Mouse (Mus musculus): ENCODE data around the gene Wnt10a. TPM values are rescaled to one million over a fixed set of nuclear protein-coding genes. Genes with fewer than 3 reads are reported as not detected.
A peak's percentile ranks its signal among the peaks of the same experiment; 100 is the strongest.

Gene Wnt10a
- total RNA-seq, 2 experiments from 2014 or later: 1.9 to 2.0 TPM

- DNase-seq (ENCODE audit: low spot score in 2 of 2): peak in 1 of 2 experiments; percentile 49
Measured at GRCm38 (mm10) chr1:74784041-74784759, 7.1 kb upstream of the Wnt10a start.

GRCm38 (mm10) chr1:74787846-74788245 is 3.5 kb upstream of the Wnt10a start:
- DNase-seq (ENCODE audit: low spot score in 2 of 2): peak; percentile 78 to 90

GRCm38 (mm10) chr1:74788603-74789176 is 2.6 kb upstream of the Wnt10a start:
- DNase-seq (ENCODE audit: low spot score in 2 of 2): no peak

DNA sequence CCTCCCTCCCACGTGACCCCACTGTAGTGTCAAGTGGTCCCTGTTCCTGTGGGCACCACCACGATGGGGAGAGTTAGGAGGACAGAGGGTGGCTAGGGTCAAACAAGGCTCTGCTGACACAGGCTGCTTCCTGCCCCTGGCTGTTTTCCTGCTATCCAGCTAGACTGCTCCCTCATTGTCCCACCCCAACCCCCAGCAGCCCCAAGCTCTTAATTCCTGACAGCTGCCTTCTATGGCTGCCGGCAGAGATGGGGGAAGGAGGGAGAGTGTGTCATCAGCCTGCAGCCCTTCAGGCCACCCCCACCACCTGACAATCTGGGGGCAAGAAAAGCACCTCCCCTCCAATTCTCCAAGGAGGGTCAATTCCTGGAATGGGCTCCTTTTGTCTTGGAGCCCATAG is 1.2 kb upstream of the Wnt10a start:
- DNase-seq (ENCODE audit: low spot score in 2 of 2): no peak

DNA sequence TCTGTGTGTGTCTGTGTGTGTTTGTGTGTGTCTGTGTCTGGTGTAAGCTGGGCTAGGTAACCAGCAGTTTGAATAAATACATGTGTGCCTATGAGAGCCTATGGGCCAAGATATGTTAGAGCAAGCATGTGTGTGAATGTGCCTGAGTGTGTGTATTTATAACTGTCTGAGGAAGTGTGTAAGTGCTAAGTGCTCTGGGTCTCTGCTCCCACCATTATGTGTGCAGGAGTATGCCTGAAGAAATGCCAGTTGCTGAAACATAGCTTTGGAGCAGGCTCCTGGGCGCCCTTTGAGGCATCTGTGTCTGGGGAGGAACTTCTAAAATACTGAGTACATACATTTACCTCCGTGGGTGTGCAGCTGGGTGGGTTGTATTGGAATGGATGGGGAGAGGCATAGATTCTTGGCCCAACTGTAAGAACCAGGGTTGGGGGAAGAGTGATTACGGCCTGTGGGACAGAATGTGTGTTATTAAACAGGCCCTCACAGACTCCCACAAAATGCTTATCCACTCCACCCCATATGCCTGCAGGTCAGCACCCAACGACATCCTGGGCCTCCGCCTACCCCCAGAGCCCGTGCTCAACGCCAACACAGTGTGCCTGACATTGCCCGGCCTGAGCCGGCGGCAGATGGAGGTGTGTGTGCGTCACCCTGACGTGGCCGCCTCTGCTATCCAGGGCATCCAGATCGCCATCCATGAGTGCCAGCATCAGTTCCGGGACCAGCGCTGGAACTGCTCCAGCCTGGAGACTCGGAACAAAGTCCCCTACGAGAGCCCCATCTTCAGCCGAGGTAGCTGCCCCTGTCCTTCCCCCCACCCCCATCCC is 1.7 kb downstream of the Wnt10a start:
- no peak for DNase-seq (ENCODE audit: low spot score in 2 of 2)

GRCm38 (mm10) chr1:74794487-74795144 is 3.3 kb downstream of the Wnt10a start:
- DNase-seq (ENCODE audit: low spot score in 2 of 2): no peak

- no peak for DNase-seq (ENCODE audit: low spot score in 2 of 2)
Measured at GRCm38 (mm10) chr1:74795145-74795529, 3.8 kb downstream of the Wnt10a start.

DNA sequence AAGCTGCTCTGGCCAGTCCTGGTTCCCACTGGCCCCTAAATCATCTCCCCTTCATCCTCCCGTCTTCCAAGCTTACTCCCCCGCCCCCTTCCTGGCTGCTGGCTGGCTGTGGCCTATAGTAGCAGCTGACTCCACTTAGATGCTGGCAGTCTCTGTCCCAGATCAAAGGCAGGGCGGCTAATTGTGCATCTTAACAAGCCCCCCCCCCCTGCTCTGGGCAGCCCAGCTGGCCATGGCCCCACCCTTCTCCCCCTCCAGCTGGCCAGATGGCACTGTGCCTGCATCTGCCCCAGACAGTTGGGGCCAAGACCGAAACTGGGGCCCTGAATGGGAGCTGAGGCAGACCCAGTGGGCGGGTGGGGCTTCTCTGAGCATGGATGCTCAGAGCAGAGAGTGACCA is 6.1 kb downstream of the Wnt10a start:
- peak in 1 of 2 experiments; percentile 60 for DNase-seq (ENCODE audit: low spot score in 2 of 2)

DNA sequence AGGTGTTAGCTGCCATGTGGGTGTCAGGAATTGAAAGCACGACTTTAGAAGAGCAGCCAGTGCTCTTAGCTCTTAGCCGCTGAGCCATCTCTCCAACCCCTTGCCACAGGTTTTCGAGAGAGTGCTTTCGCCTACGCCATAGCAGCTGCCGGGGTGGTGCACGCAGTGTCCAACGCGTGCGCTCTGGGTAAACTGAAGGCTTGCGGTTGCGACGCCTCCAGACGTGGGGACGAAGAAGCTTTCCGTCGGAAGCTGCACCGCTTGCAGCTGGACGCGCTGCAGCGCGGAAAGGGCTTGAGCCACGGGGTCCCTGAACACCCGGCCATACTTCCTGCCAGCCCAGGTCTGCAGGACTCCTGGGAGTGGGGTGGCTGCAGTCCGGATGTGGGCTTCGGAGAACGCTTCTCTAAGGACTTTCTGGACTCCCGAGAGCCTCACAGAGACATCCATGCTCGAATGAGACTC is 9.1 kb downstream of the Wnt10a start:
- DNase-seq (ENCODE audit: low spot score in 2 of 2): no peak

DNA sequence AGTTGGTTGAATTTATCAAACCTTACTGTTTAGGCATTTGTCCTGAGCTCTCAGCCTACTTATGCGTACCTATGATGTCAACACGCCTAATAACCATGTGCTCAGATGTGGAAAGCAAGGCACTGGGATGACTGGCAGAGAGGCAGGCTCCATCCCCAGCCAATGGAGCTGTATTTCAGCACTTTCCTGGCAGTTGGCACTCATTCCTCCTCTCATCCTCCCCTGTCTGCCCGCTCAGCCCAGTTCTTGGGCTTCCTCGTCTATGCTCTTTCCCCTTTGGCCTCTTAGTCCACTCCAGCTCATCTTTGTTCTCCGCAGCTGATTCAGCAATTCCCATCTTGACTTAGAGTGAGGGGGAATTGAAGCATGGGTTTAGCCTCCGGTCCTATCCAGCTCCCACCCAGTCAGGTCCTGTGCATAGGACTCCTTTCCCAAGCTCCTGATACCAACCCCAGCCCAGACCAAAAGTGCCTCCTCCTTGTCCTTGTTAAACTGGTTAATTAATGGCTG is 10.4 kb downstream of the Wnt10a start:
- DNase-seq (ENCODE audit: low spot score in 2 of 2): no peak

GRCm38 (mm10) chr1:74802795-74803656 is 11.7 kb downstream of the Wnt10a start:
- peak; percentile 57 to 67 for DNase-seq (ENCODE audit: low spot score in 2 of 2)

DNA sequence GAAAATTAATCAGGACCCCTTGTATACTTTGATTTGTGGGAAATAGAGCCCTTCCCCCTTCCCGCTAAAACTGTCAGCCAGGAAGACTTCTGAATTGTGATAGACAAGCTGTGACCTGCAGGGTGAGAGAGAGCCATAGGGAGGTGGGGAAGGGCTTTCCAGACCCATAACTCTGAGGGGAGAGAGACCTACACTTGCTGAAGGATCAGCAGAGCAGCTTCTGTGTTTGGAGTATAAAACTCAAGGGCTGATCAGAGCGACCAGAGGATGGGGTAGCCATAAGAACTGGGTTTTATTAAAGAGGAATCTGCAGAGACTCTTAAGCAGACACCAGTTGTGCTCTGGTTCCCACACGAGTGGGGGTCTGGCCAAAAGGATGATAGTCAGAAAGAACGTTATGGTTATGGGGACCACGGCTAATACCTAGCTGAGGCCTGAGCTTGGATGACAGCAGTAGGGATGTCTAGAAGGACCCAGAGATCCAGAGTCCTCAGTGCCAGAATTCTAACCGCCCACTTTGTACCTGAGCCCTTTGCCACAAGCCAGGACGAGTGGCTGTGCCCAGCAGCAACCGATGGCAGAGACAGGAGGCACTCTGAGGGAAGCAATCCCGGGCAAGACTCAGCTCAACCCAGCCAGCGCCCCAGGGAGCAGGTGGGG is 13.0 kb downstream of the Wnt10a start:
- DNase-seq (ENCODE audit: low spot score in 2 of 2): no peak

GRCm38 (mm10) chr1:74805340-74805835 is 14.1 kb downstream of the Wnt10a start:
- no peak for DNase-seq (ENCODE audit: low spot score in 2 of 2)

DNA sequence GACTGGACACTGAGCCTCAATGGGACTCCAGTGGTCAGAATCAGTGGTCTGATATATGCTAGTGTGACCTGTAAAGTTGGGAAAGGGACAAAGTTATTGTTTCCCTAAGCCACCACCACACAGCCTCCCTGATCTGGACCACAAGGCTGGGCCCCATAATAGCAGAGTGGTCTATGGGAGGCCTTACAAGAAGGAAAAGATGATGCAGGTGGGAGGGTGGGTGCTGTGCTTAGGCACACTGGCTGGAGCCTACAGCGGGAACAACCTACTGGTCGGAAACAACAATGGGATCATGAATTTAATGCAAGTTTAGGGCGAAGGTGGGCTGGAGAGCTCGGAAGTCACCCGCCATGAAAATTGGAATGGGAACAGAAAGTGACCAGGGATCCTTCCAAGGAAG is 14.5 kb downstream of the Wnt10a start:
- DNase-seq (ENCODE audit: low spot score in 2 of 2): no peak

- peak in 1 of 2 experiments; percentile 61 for DNase-seq (ENCODE audit: low spot score in 2 of 2)
Measured at GRCm38 (mm10) chr1:74806360-74807311, 15.3 kb downstream of the Wnt10a start.

- no peak for DNase-seq (ENCODE audit: low spot score in 2 of 2)
Measured at GRCm38 (mm10) chr1:74807551-74808071, 16.3 kb downstream of the Wnt10a start.

DNA sequence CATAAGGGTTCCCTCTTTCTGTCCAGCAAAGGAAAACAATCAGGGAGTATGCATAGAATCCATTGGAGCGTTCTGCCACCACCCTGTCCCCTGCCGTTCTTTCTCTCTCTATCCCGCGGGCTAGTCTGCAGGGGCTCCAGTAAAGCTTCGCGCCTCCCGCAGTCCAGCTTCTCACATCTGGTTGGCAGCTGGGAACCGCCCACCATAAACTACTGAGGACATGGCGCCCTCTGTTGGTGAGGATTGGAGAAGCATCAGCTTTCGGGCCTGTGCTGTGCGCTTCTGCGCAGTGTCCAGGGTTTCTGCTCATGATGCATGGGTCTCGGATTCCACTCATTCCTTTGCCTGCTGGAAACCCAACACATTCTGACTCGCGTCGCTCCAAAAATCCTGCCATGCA is 16.8 kb downstream of the Wnt10a start:
- peak; percentile 91 to 93 for DNase-seq (ENCODE audit: low spot score in 2 of 2)

- DNase-seq (ENCODE audit: low spot score in 2 of 2): no peak
Measured at GRCm38 (mm10) chr1:74809007-74809406, 17.7 kb downstream of the Wnt10a start.

Data from layer of hippocampus, postnatal 14 days (tissue).